In genomic region chr2:69897039-69897617, GRCm38 (mm10) we compare ENCODE assay signal across 7 mouse cellular contexts. TPM values are rescaled to one million over a fixed set of nuclear protein-coding genes. Genes with fewer than 3 reads are reported as not detected.
DNase-seq lines count a peak whose midpoint lies in the region; ATAC-seq and TF ChIP-seq lines count a peak whose summit lies in the region.

Gene Ubr3 (plus strand): TSS chr2:69897246.

- H3K4me3 ChIP-seq in embryonic facial prominence, embryonic 10.5 days: peak within 1 kb of the TSS; percentile 98
- H3K4me3 ChIP-seq in intestine, postnatal 0 days (ENCODE audit: low read depth, low read length): peak within 1 kb of the TSS; percentile 91
- peak within 1 kb of the TSS; percentile 99 for H3K4me3 ChIP-seq in midbrain, embryonic 12.5 days
- peak within 1 kb of the TSS; percentile 98 for H3K4me3 ChIP-seq in small intestine, adult 2 months (ENCODE audit: low read depth, low read length)

- H3K4me2 ChIP-seq in intestine, postnatal 0 days (replicated peaks; ENCODE audit: low read depth): peak within 1 kb of the TSS; percentile 85
- H3K4me2 ChIP-seq in midbrain, embryonic 12.5 days (replicated peaks): peak within 1 kb of the TSS; percentile 95

- DNase-seq in adrenal gland, postnatal 10 days: peak; percentile 100
- peak; percentile 99 for DNase-seq in embryonic facial prominence, embryonic 10.5 days (ENCODE audit: low spot score)
- DNase-seq in gonadal fat pad, adult 2 months (ENCODE audit: low read depth): no peak
- peak; percentile 99 for DNase-seq in left cerebral cortex, postnatal 4 days

- TF ChIP-seq POLR2A in small intestine, adult 2 months (IDR thresholded peaks at IDR 0.05; ENCODE audit: low read depth, low read length): peak; percentile 92

- peaks cover 16% of the 10 kb centered on the region for H3K36me3 ChIP-seq in embryonic facial prominence, embryonic 10.5 days (replicated peaks)
- H3K36me3 ChIP-seq in intestine, postnatal 0 days (ENCODE audit: control insufficient read depth, insufficient read depth): no peaks in the 10 kb centered on the region
- peaks cover 3% of the 10 kb centered on the region; the same call in 1 of the 2 replicates for H3K36me3 ChIP-seq in midbrain, embryonic 12.5 days
- peaks cover 2% of the 10 kb centered on the region; the same call in 1 of the 2 replicates for H3K36me3 ChIP-seq in small intestine, adult 2 months (ENCODE audit: control insufficient read depth, insufficient read depth, low read length)

- no peak for TF ChIP-seq CTCF in intestine, postnatal 0 days (IDR thresholded peaks at IDR 0.05; ENCODE audit: low read depth)
- TF ChIP-seq CTCF in small intestine, adult 2 months (IDR thresholded peaks at IDR 0.05; ENCODE audit: extremely low read depth, insufficient read length, insufficient replicate concordance, low read depth, low read length): no peak

- intact Hi-C loops in left cerebral cortex, postnatal 4 days (cut with DNase I): no loop called here

- peak; percentile 98 for ATAC-seq in intestine, postnatal 0 days
- ATAC-seq in midbrain, embryonic 12.5 days (ENCODE audit: low FRiP score, low read depth): peak; percentile 98

- peaks cover 14% of the 10 kb centered on the region for H3K4me1 ChIP-seq in embryonic facial prominence, embryonic 10.5 days
- H3K4me1 ChIP-seq in intestine, postnatal 0 days (replicated peaks; ENCODE audit: control insufficient read depth, insufficient read depth, low read length): no peaks in the 10 kb centered on the region
- H3K4me1 ChIP-seq in midbrain, embryonic 12.5 days: peaks cover 13% of the 10 kb centered on the region
- H3K4me1 ChIP-seq in small intestine, adult 2 months (ENCODE audit: control insufficient read depth, insufficient read depth, insufficient read length, low read length): peaks cover 2% of the 10 kb centered on the region; the same call in 1 of the 2 replicates

- H3K9me3 ChIP-seq in embryonic facial prominence, embryonic 10.5 days: no peaks in the 10 kb centered on the region
- no peaks in the 10 kb centered on the region for H3K9me3 ChIP-seq in intestine, postnatal 0 days (ENCODE audit: control insufficient read depth)
- H3K9me3 ChIP-seq in midbrain, embryonic 12.5 days: no peaks in the 10 kb centered on the region

- H3K9ac ChIP-seq in intestine, postnatal 0 days (ENCODE audit: low read depth, low read length): peak within 1 kb of the TSS; percentile 97
- peak within 1 kb of the TSS; percentile 99 for H3K9ac ChIP-seq in midbrain, embryonic 12.5 days (replicated peaks)

- H3K27me3 ChIP-seq in embryonic facial prominence, embryonic 10.5 days (replicated peaks; ENCODE audit: low read depth, poor library complexity, severe bottlenecking): no peaks in the 10 kb centered on the region
- H3K27me3 ChIP-seq in intestine, postnatal 0 days (replicated peaks; ENCODE audit: control insufficient read depth, insufficient read depth, low read length): no peaks in the 10 kb centered on the region
- H3K27me3 ChIP-seq in midbrain, embryonic 12.5 days: no peaks in the 10 kb centered on the region
- H3K27me3 ChIP-seq in small intestine, adult 2 months (ENCODE audit: control insufficient read depth, insufficient read depth, low read length): no peaks in the 10 kb centered on the region

- peak within 1 kb of the TSS; percentile 98 for H3K27ac ChIP-seq in embryonic facial prominence, embryonic 10.5 days (replicated peaks)
- H3K27ac ChIP-seq in intestine, postnatal 0 days (ENCODE audit: low read depth, low read length): peak within 1 kb of the TSS; percentile 94
- peak within 1 kb of the TSS; percentile 95 for H3K27ac ChIP-seq in midbrain, embryonic 12.5 days (replicated peaks)
- H3K27ac ChIP-seq in small intestine, adult 2 months (ENCODE audit: insufficient read depth, low read depth, low read length): peak within 1 kb of the TSS; percentile 27

- WGBS in embryonic facial prominence, embryonic 10.5 days: under 1% methylated on average over 64 of the region's 65 CpGs
- WGBS in intestine, postnatal 0 days: under 1% methylated on average over 50 of the region's 65 CpGs
- 0% methylated on average over 42 of the region's 65 CpGs for WGBS in midbrain, embryonic 12.5 days
- WGBS in small intestine, adult 2 months: under 1% methylated on average over 62 of the region's 65 CpGs

RNA-seq across cellular contexts. Expression of gene Ubr3, which starts in this region (rescaled TPM):
- total RNA-seq in adrenal gland, postnatal 10 days (2021): 10 to 100 TPM; 67.0 to 84.1 TPM
- polyA plus RNA-seq in embryonic facial prominence, embryonic 10.5 days (2016; fragmentation: Nextera tagmentation; extraction: Ambion mirVana): 13.9 and 14.6 TPM in 2 replicates
- polyA plus RNA-seq in gonadal fat pad, adult 2 months (2012; rRNA removed): 19.1 and 21.4 TPM in 2 replicates
- polyA plus RNA-seq in intestine, postnatal 0 days (2015; fragmentation: Nextera tagmentation; extraction: Ambion mirVana): 9.6 and 10.8 TPM in 2 replicates
- 100 to 1,000 TPM; 113 to 117 TPM for total RNA-seq in left cerebral cortex, postnatal 4 days (2021)
- polyA plus RNA-seq in midbrain, embryonic 12.5 days (2016; fragmentation: Nextera tagmentation; extraction: Ambion mirVana): 24.3 and 24.8 TPM in 2 replicates
- 3.3 and 8.0 TPM in 2 replicates for polyA plus RNA-seq in small intestine, adult 2 months (2012; rRNA removed)

Comparison
In these comparisons a context has a peak if more than half of its experiments do, and no peak if none do; other contexts are left out.
1. H3K27ac ChIP-seq: peak in every context shown above with its lines; median percentile 98 in embryonic facial prominence, embryonic 10.5 days; 95 in midbrain, embryonic 12.5 days; 94 in intestine, postnatal 0 days; 27 in small intestine, adult 2 months.